Mouse (Mus musculus) liver, adult 10 weeks (tissue): Measurements from ENCODE around the gene St8sia4. TPM values are rescaled to one million over a fixed set of nuclear protein-coding genes. Genes with fewer than 3 reads are reported as not detected.

ENCODE experiments used
- polyA plus RNA-seq: library from polyadenylated mRNA; stranded (reverse); fragments of 350-450 nt; fragmentation: Illumina TruSeq; extraction: RNeasy Lipid Tissue Mini Kit (QIAGEN cat#74804); gene quantifications from one replicate; pipeline ENCODE4 v1.2.3, GENCODE M21; 2014; ENCODE audit warnings: low read depth, low replicate concordance

The St8sia4 gene
- polyA plus RNA-seq, result 1.1 TPM

GRCm38 (mm10) chr1:95667435-95668252, at the start of gene St8sia4:
Gene St8sia4 (minus strand): TSS chr1:95667571.

